Mouse (Mus musculus) lung, postnatal 36 days (tissue): ENCODE measurements around the gene Cask.

Source experiments
- DNase-seq: peaks from one replicate; pipeline ENCODE4 v3.0.0; 2022; ENCODE audit warnings: mixed read lengths

Gene Cask

GRCm38 (mm10) chrX:13513127-13513526 lies 338.0 kb downstream of the Cask start:
- DNase-seq = peak; percentile 61

DNA sequence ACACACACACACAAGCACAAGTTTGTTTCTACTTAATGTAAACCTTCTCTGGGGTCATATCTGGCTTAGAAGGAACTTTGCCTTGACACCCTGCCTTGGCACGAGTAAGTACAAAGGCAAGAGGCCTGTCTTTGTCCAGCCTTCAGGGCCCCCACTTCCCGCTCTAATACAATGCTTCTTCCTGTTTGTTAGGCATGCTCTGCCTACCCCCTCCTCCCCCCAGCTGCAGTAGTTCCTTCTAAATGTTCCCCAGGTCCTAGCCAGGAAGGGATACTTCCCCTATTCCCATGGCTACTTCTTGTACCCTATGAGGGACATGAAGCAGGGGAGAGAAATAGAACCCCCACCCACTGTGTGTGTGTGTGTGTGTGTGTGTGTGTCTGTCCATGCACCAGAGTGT lies 344.8 kb downstream of the Cask start:
- peak; percentile 72 for DNase-seq

DNA sequence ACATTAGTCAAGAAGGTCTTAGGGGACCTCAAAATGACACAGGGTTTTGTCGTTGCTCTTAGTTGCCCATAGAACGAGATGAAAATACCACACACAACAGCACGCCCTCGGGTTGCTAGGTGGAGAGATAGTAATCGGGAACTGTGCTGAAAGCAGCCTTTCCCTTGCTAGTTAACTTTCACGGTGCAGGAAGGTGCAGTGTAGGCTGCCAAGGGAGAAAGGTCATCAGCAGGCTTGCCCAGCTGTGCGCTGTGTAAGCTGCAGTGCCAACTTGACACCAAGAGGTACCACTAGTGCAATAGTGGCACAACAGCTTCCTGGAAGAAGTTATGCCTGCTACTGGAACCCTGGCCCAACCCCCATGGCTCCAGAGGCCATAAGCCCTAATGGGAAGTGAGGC lies 346.8 kb downstream of the Cask start:
- DNase-seq = no peak

GRCm38 (mm10) chrX:13502862-13503375 lies 348.2 kb downstream of the Cask start:
- DNase-seq = peak; percentile 29

- DNase-seq = no peak
Measured at GRCm38 (mm10) chrX:13500284-13500683, 350.9 kb downstream of the Cask start.

DNA sequence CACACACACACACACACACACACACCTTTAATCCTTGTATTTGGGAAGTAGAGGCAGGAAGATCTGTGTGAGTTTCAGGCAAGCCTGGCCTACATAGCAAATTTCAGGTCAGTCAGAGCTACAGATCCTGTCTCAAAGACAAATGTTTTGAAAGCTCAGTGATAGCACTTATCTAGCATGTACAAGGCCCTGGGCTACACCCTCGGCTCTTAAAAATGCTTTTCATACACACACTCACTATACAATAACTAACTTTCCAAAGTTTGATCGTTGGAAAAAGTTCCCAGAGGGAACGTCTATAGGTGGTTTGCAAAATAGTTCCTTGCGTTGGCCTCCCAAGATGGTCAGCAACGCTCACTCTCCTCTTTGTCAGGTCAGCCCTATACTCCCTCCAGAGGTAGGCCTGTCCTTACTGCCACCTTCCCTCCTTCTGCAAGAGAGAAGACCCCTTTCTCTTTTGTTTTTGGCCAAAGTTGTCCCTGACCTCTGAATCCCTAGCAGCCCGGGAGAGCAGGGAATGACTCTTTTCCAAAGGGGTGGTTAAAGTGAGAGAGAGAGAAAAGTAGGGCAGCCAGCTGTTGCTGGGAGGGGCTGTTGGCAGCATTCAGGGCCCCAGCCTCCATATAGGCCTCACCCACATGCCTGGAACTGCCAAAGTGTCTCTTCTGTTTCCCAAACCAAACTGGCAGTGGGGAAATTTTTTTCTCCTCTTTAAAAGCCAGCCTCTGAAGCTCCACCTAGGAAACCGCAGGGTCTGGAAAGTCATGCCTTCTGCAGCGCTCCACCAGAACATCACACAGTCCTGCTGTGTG lies 356.1 kb downstream of the Cask start:
- DNase-seq = no peak

GRCm38 (mm10) chrX:13492922-13493321 lies 358.2 kb downstream of the Cask start:
- DNase-seq = no peak

GRCm38 (mm10) chrX:13490941-13491340 lies 360.2 kb downstream of the Cask start:
- DNase-seq = no peak

DNA sequence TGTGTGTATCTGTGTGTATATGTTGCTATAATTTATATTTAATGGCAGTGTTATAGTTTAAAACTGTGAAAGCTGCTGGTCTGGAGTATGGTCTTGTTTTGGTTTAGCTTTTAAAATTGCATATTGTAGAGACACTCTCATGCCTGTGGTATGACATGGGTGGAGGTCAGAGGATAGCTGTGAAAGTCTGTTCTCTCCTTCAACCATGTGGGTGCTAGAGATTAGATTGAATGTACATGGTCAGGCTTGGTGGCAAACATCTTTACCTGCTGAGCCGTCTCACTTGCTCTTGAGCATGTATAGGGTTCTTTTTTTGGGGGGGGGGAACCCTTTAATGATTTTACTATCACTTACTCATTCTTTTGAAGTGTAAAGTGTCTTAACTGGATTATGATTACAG lies 361.4 kb downstream of the Cask start:
- no peak for DNase-seq

DNA sequence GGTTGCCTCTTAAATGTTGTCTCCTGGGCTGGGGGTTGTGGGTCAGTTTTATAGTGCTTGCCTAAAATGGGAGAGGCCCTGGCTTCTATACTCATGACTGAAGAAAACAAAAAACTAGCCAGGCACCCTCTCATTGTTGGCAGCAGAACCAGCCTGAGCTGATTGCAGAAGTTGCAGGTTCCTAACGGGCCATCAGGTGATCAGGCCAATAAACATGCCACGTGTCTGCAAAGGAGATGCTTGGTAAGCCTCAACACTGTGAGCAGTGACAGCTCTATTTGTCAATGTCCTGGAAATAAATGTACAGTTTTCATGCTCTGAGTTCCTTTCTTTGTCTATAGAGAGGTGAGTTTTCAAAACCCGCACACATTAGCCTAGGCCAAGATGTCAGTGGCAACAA lies 362.2 kb downstream of the Cask start:
- DNase-seq = no peak

- DNase-seq = no peak
Measured at GRCm38 (mm10) chrX:13484447-13484846, 366.7 kb downstream of the Cask start.

DNA sequence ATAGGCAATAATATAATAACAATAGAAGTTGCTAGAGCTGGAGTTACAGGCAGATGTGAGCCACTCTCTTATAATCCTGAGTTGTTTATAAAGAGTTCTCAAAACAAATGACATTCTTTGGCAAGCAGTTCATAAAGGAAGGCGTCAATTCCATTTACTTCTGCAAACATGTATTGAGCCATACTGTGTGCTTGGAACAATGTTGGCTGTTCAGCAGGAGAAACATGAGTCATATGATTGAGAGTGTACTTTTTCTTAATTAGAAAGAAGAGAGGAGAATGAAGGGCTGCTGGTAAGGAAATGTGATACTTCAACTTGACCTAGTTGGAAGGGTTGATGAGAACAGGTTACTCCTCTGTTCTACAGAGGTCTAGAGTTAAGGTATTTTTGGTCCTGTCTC lies 368.6 kb downstream of the Cask start:
- DNase-seq = peak; percentile 46

DNA sequence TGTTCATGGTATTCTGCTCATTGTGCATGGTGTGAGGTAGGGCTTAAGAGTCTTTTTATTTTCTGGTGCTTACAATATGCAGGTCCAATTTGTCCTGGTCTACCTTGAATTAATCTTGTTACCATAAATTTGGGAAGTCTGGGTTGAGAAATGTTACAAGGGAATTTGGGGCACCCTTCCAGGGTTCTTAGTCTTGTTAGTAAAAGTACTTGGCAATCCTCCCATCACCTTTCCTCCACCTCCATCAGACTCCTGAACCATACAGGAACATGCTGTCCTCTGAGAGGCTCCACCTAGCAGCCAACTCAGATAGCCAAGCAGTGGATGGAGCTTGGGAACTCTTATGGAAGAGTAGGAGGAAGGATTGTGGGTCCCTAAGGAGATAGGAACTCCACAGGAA lies 371.6 kb downstream of the Cask start:
- no peak for DNase-seq

- peak; percentile 51 for DNase-seq
Measured at GRCm38 (mm10) chrX:13478298-13478697, 372.9 kb downstream of the Cask start.

DNA sequence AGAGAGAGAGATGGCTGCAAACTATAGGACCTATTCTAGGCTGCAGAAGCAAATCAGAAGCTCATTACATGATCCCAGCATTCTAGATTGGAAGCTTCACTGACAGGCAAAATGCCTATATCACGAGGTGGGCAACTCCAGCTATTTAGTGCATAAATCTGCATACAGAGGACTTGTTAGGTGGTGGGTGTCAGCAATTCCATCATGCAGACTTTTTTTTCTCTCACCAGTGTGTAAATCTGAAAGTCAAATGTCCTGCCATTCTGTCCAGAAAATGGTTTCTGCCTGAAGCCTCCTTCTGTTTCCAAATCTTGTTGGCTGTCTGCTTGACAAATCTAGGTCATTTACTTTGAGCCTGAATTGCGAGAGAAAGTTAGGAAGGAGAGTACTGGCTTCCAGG lies 373.6 kb downstream of the Cask start:
- DNase-seq = no peak

- no peak for DNase-seq
Measured at GRCm38 (mm10) chrX:13475382-13475781, 375.8 kb downstream of the Cask start.

DNA sequence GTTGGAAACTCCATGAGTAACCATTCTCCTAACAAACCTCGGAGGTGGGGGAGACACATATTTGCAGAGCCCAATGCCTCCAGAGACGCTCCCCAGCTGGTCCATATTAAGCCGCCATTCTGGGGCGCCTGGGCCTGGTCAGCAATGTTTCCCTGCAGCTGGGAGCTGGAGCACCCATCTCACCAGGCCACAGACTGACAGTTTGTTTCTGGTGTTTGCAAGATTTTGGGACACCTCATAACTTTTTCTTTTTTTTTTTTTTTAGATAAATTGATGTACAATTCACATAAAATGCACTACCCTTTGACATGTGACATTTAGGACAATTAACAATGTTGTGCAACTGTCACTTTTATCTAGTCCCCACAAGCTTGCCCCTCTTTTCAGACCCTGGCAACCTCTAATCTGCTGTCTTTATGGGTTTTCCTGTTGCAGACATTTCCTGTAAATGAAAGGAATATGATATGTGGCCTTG lies 378.4 kb downstream of the Cask start:
- DNase-seq = no peak

GRCm38 (mm10) chrX:13471925-13472324 lies 379.2 kb downstream of the Cask start:
- DNase-seq = no peak

DNA sequence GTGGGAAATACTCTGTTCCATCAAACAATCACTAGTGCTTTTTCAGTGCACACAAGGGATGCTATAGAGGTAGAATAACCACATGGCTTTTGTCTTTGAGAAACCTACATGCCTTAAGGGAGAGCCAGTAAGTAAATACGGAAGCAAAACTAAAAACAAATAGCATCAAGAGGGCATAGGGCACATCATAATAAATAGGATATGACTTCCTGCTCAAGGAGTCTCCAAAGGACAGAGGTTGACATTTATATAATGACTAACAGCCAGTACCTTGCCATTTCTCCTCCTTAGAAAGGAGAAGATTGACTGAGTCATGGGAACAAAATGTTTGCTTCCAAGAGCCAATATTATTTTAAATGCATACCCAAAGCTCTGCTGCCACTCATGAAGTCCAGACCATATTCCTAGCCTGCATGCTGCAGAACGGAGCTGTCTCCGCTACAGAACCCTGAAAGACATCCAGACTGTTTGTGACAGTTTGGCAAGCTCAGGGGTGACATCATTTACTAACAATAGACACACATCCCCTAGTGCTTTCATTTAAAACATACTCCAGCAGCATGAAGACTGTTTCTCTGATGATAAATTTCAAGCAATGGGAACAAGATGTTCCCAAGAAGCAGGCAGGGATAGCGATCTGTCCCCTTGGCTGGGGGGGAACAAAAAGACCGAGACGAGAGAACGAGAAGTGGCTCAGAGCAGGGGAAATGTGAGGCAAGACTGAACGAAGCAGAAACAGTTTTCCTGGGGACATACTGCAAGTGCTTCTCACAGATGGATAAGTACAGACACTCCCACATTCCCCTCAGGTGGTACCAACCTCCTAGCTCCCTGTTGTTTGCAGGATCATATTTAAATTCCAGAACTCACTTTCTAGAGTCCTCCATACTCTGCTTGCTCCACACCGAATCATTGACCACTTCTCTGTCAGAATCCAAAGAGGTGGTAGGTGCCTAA lies 381.7 kb downstream of the Cask start:
- DNase-seq = peak; percentile 88

GRCm38 (mm10) chrX:13467121-13467571 lies 384.0 kb downstream of the Cask start:
- peak; percentile 7 for DNase-seq
